Mouse (Mus musculus): ENCODE measurements around the gene Ankrd40. TPM values are rescaled to one million over a fixed set of nuclear protein-coding genes. Genes with fewer than 3 reads are reported as not detected.

Gene Ankrd40
- total and polyA plus RNA-seq, 3 experiments: 56.0 to 98.8 (median 62.0) TPM

DNA sequence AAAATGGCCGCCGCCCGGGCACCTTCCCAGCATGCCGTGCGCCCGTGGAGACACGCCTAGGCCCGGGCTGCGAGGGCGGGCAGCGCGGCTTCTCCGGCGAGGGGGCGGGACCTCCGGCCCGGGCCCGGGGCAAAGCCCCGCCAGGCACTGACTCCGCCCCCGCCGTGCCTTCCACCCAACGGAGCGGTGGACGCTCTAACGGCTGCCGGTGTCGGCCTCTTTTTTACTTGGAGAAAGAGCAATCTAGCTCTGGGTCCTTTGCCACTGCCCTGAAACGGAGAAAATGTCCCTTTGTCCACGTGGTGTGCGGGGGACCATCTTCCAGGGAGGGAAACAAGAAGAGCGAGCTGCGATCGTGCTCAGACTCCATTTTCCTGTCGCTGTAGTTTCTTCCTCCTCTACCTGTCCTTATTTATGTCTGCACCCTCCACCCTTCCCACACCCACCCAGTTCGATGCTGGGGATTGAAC lies 5.8 kb upstream of the Ankrd40 start, which contains the start of gene Luc7l3:
Gene Luc7l3, minus strand, starts transcription at position 58 of the 470 bp plus-strand sequence.
- DNase-seq (ENCODE audit: extremely low read depth): peak; percentile 91
- peak within 1 kb of the TSS; percentile 93 to 100 (median 99) for H3K4me3 ChIP-seq (replicated peaks in 1 of 3; ENCODE audit: low read depth in 2 of 3, low read length in 2 of 3, poor library complexity in 1 of 3)
- H3K27ac ChIP-seq (ENCODE audit: insufficient read depth, low read depth): peak within 1 kb of the TSS; percentile 85
- TF ChIP-seq NRF1 (IDR thresholded peaks at IDR 0.05; ENCODE audit: low read depth, low read length) (peak; percentile 55), IRF4 (IDR thresholded peaks at IDR 0.05; ENCODE audit: low read depth, low read length) (0 out of 2 replicates have a peak, but pooled peaks have one; percentile 30), MAX (IDR thresholded peaks at IDR 0.05; ENCODE audit: low read length) (peak; percentile 72), POLR2A (IDR thresholded peaks at IDR 0.05; ENCODE audit: low read depth, low read length) (peak; percentile 98), SIN3A (IDR thresholded peaks at IDR 0.05; ENCODE audit: low read length) (peak; percentile 42), MAZ (IDR thresholded peaks at IDR 0.05; ENCODE audit: low read depth, low read length) (no peak; the same call in 1 of the 2 replicates), TCF12 (IDR thresholded peaks at IDR 0.05; ENCODE audit: low read depth, low read length) (peak; percentile 82), CHD2 (IDR thresholded peaks at IDR 0.05; ENCODE audit: low read length) (no peak), TBP (conservative IDR thresholded peaks at IDR 0.05; ENCODE audit: low read depth, low read length) (peak; percentile 36; the same call in 1 of the 2 replicates), MAFK (IDR thresholded peaks at IDR 0.05; ENCODE audit: insufficient replicate concordance, low read length) (no peak; the same call in 1 of the 2 replicates), ZMIZ1 (IDR thresholded peaks at IDR 0.05; ENCODE audit: low read depth, low read length) (peak; percentile 65; the same call in 1 of the 2 replicates), HCFC1 (IDR thresholded peaks at IDR 0.05; ENCODE audit: low read depth, low read length) (peak; percentile 78), MYC (IDR thresholded peaks at IDR 0.05; ENCODE audit: low read depth, low read length) (peak; percentile 80; the same call in 1 of the 2 replicates), MXI1 (IDR thresholded peaks at IDR 0.05; ENCODE audit: low read depth, low read length) (peak; percentile 66; the same call in 1 of the 2 replicates), POLR2AphosphoS2 (IDR thresholded peaks at IDR 0.05; ENCODE audit: low read depth, low read length) (peak; percentile 86), JUN (IDR thresholded peaks at IDR 0.05; ENCODE audit: insufficient read depth, low read depth, low read length) (no peak), NELFE (IDR thresholded peaks at IDR 0.05; ENCODE audit: low read depth, low read length) (peak; percentile 96), KAT2A (IDR thresholded peaks at IDR 0.05; ENCODE audit: insufficient replicate concordance, low read length) (peak; percentile 67; the same call in 1 of the 2 replicates)
- dilution Hi-C loops (cut with MboI; ENCODE audit: extremely low pct_ligation_motif_present, extremely low pct_unique_long_range_greater_than_20kb, low sequenced_read_pairs) (no loop called here), in situ Hi-C loops (cut with MboI; ENCODE audit: low pct_ligation_motif_present, low pct_unique_long_range_greater_than_20kb, low sequenced_read_pairs) (no loop called here)
- H3K79me2 ChIP-seq (replicated peaks; ENCODE audit: control insufficient read depth, extremely low read depth, insufficient read depth, poor library complexity, severe bottlenecking): peaks cover 49% of the 10 kb centered on the region
- peaks cover 2 to 25% of the 10 kb centered on the region in 2 experiments for H3K36me3 ChIP-seq (replicated peaks in 1 of 2; ENCODE audit: control insufficient read depth in 1 of 2, insufficient read depth in 1 of 2, low read length in 1 of 2)
- H3K27me3 ChIP-seq (replicated peaks): no peaks in the 10 kb centered on the region
- peak within 1 kb of the TSS; percentile 74 for H3K4me2 ChIP-seq (ENCODE audit: insufficient read depth, low read depth, poor library complexity, severe bottlenecking)
- H3K9me3 ChIP-seq (replicated peaks; ENCODE audit: low read length): no peaks in the 10 kb centered on the region
- H3K9ac ChIP-seq (ENCODE audit: insufficient read depth, low read depth): peak within 1 kb of the TSS; percentile 99
- H3K4me1 ChIP-seq (ENCODE audit: control insufficient read depth in 1 of 2, insufficient read depth in 2 of 2): peaks cover 4 to 61% of the 10 kb centered on the region in 2 experiments; a peak in 3 of 4 replicates

- dilution Hi-C loops (cut with MboI; ENCODE audit: extremely low pct_ligation_motif_present, extremely low pct_unique_long_range_greater_than_20kb, low sequenced_read_pairs) (no loop called here), in situ Hi-C loops (cut with MboI; ENCODE audit: low pct_ligation_motif_present, low pct_unique_long_range_greater_than_20kb, low sequenced_read_pairs) (no loop called here)
Observed at GRCm38 (mm10) chr11:94322636-94323035, 5.2 kb upstream of the Ankrd40 start.

More at GRCm38 (mm10) chr11:94322636-94323035, 5.2 kb upstream of the Ankrd40 start:
- no peak for DNase-seq (ENCODE audit: extremely low read depth)
- H3K79me2 ChIP-seq (replicated peaks; ENCODE audit: control insufficient read depth, extremely low read depth, insufficient read depth, poor library complexity, severe bottlenecking): peaks cover 43% of the 10 kb centered on the region
- H3K27me3 ChIP-seq (replicated peaks): no peaks in the 10 kb centered on the region
- H3K4me2 ChIP-seq (ENCODE audit: insufficient read depth, low read depth, poor library complexity, severe bottlenecking): peak overlapping the region; percentile 59
- peaks cover 2 to 18% of the 10 kb centered on the region in 2 experiments for H3K36me3 ChIP-seq (replicated peaks in 1 of 2; ENCODE audit: control insufficient read depth in 1 of 2, insufficient read depth in 1 of 2, low read length in 1 of 2)
- H3K9me3 ChIP-seq (replicated peaks; ENCODE audit: low read length): no peaks in the 10 kb centered on the region
- H3K9ac ChIP-seq (ENCODE audit: insufficient read depth, low read depth): peak overlapping the region; percentile 99
- peaks cover 4 to 56% of the 10 kb centered on the region in 2 experiments; a peak in 3 of 4 replicates for H3K4me1 ChIP-seq (ENCODE audit: control insufficient read depth in 1 of 2, insufficient read depth in 2 of 2)
- TF ChIP-seq RAD21 (IDR thresholded peaks at IDR 0.05; ENCODE audit: low read depth, low read length): no peak
- no peak for TF ChIP-seq BHLHE40 (IDR thresholded peaks at IDR 0.05; ENCODE audit: low read depth, low read length)
- 0 out of 2 replicates have a peak, but pooled peaks have one; percentile 2 for TF ChIP-seq CHD2 (IDR thresholded peaks at IDR 0.05; ENCODE audit: low read length)
- peak overlapping the region; percentile 85 for H3K27ac ChIP-seq (ENCODE audit: insufficient read depth, low read depth)
- H3K4me3 ChIP-seq (replicated peaks in 1 of 3; ENCODE audit: low read depth in 2 of 3, low read length in 2 of 3, poor library complexity in 1 of 3): peak overlapping the region; percentile 68 to 100 (median 93)
